Mouse (Mus musculus): Measurements from ENCODE around the gene Gm45785. TPM values are rescaled to one million over a fixed set of nuclear protein-coding genes. Genes with fewer than 3 reads are reported as not detected.

Gene Gm45785
- polyA plus RNA-seq, 1 experiment from 2014 or later = not detected

- H3K4me2 ChIP-seq (ENCODE audit: low read length) = no peak overlapping the region
- no peak overlapping the region for H3K9ac ChIP-seq (ENCODE audit: low read length)
- no peaks in the 10 kb centered on the region for H3K27me3 ChIP-seq (replicated peaks; ENCODE audit: control insufficient read depth, insufficient read depth, low read length)
- H3K4me1 ChIP-seq (ENCODE audit: control insufficient read depth, insufficient read depth, low read length) = no peaks in the 10 kb centered on the region
- no peak overlapping the region for H3K27ac ChIP-seq (ENCODE audit: low read depth, low read length)
- no peak overlapping the region for H3K4me3 ChIP-seq (ENCODE audit: low read depth, low read length)
- peaks cover 69% of the 10 kb centered on the region for H3K36me3 ChIP-seq (ENCODE audit: control insufficient read depth, insufficient read depth, low read length)
- H3K9me3 ChIP-seq (replicated peaks; ENCODE audit: control insufficient read depth, low read length) = no peaks in the 10 kb centered on the region
- 90% methylated on average over 12 of the region's 12 CpGs for whole genome bisulfite sequencing
- no peak for ATAC-seq
- no peak for DNase-seq (ENCODE audit: low spot score)
These were observed 8.6 kb upstream of the Gm45785 start for GRCm38 (mm10) chr7:140864761-140865160.

DNA sequence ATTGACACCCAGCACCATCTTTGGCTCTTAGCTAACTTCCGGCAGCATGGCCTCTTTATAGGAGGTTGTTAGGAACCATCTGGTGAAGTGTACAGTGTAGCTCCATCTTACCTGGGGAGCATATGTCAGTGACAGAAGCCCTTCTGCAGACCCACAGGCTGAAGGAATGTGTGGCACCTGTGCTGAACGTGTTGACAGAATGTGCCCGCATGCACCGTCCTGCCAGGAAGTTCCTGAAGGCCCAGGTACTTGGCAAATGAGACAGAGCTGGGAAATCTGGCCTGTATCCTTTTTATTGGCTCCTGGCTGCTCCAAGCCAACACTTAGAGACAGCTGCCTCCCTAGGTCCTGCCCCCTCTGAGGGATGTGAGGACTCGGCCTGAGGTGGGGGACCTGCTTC, 4.6 kb upstream of the Gm45785 start:
- DNase-seq (ENCODE audit: low spot score) (no peak), ATAC-seq (no peak)
- Histone ChIP-seq H3K4me2 (ENCODE audit: low read length) (no peak overlapping the region), H3K4me3 (ENCODE audit: low read depth, low read length) (no peak overlapping the region), H3K27me3 (replicated peaks; ENCODE audit: control insufficient read depth, insufficient read depth, low read length) (no peaks in the 10 kb centered on the region), H3K27ac (ENCODE audit: low read depth, low read length) (no peak overlapping the region), H3K9ac (ENCODE audit: low read length) (no peak overlapping the region), H3K9me3 (replicated peaks; ENCODE audit: control insufficient read depth, low read length) (no peaks in the 10 kb centered on the region), H3K4me1 (ENCODE audit: control insufficient read depth, insufficient read depth, low read length) (peaks cover 11% of the 10 kb centered on the region), H3K36me3 (ENCODE audit: control insufficient read depth, insufficient read depth, low read length) (peaks cover 70% of the 10 kb centered on the region)
- 90% methylated on average over 5 of the region's 5 CpGs for WGBS

GRCm38 (mm10) chr7:140859997-140860396, 3.9 kb upstream of the Gm45785 start:
- Histone ChIP-seq H3K4me1 (ENCODE audit: control insufficient read depth, insufficient read depth, low read length) (peaks cover 18% of the 10 kb centered on the region), H3K27me3 (replicated peaks; ENCODE audit: control insufficient read depth, insufficient read depth, low read length) (no peaks in the 10 kb centered on the region), H3K4me2 (ENCODE audit: low read length) (no peak overlapping the region), H3K9me3 (replicated peaks; ENCODE audit: control insufficient read depth, low read length) (no peaks in the 10 kb centered on the region), H3K36me3 (ENCODE audit: control insufficient read depth, insufficient read depth, low read length) (peaks cover 65% of the 10 kb centered on the region), H3K27ac (ENCODE audit: low read depth, low read length) (no peak overlapping the region), H3K9ac (ENCODE audit: low read length) (no peak overlapping the region), H3K4me3 (ENCODE audit: low read depth, low read length) (no peak overlapping the region)
- ATAC-seq = no peak
- WGBS = 80% methylated on average over 6 of the region's 6 CpGs
- DNase-seq (ENCODE audit: low spot score) = no peak

GRCm38 (mm10) chr7:140858746-140859145, 2.6 kb upstream of the Gm45785 start:
- Histone ChIP-seq H3K4me3 (ENCODE audit: low read depth, low read length) (0 out of 2 replicates have a peak overlapping the region, but pooled peaks have one; percentile 78), H3K9ac (ENCODE audit: low read length) (peak overlapping the region; percentile 96), H3K4me2 (ENCODE audit: low read length) (peak overlapping the region; percentile 98), H3K36me3 (ENCODE audit: control insufficient read depth, insufficient read depth, low read length) (peaks cover 62% of the 10 kb centered on the region), H3K9me3 (replicated peaks; ENCODE audit: control insufficient read depth, low read length) (no peaks in the 10 kb centered on the region), H3K27ac (ENCODE audit: low read depth, low read length) (no peak overlapping the region), H3K4me1 (ENCODE audit: control insufficient read depth, insufficient read depth, low read length) (peaks cover 18% of the 10 kb centered on the region), H3K27me3 (replicated peaks; ENCODE audit: control insufficient read depth, insufficient read depth, low read length) (no peaks in the 10 kb centered on the region)
- no peak for DNase-seq (ENCODE audit: low spot score)
- ATAC-seq = no peak
- WGBS = 95% methylated on average over 8 of the region's 8 CpGs

DNA sequence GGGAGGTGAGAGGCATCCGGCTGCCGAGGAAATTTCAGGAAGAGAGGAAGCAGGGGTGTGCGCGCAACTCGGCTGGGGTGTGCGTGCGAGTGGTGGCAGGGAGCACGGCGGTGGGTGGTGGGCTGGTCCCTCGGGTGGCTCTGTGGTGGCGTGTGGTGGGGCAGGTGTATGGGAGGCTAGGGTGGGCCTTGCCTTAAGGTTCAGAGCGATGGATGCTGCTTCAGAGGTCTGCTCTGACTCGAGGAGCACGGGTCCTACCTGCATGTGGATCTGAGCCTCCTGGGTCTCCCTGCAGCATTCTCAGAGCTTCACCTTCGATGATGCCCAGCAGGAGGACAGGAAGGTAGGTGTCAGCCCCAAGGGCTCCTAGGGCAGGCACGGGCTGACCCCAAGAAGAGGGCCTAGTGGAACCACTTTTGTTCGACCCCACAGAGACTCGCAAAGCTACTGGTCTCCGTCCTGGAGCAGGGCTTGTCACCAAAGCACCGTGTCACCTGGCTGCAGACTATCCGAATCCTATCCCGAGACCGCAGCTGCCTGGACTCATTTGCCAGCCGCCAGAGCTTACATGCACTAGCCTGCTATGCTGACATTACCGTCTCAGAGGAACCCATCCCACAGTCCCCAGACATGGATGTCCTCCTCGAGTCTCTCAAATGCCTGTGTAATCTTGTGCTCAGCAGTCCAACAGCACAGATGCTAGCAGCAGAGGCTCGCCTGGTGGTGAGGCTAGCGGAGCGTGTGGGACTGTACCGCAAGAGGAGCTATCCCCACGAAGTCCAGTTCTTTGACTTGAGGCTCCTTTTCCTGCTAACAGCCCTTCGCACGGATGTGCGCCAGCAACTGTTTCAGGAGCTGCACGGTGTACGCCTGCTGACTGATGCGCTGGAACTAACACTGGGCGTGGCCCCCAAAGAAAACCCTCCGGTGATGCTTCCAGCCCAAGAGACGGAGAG, 1.7 kb upstream of the Gm45785 start, which contains the start of gene Bet1l:
Gene Bet1l, minus strand, starts transcription at position 28 of the 956 bp plus-strand sequence.
- H3K4me1 ChIP-seq (ENCODE audit: control insufficient read depth, insufficient read depth, low read length) = peaks cover 18% of the 10 kb centered on the region
- peak; percentile 25 for ATAC-seq
- 37% methylated on average over 40 of the region's 40 CpGs for WGBS
- peaks cover 62% of the 10 kb centered on the region for H3K36me3 ChIP-seq (ENCODE audit: control insufficient read depth, insufficient read depth, low read length)
- H3K4me3 ChIP-seq (ENCODE audit: low read depth, low read length) = peak within 1 kb of the TSS; percentile 78
- H3K4me2 ChIP-seq (ENCODE audit: low read length) = peak within 1 kb of the TSS; percentile 98
- H3K27ac ChIP-seq (ENCODE audit: low read depth, low read length) = peak within 1 kb of the TSS; percentile 88
- no peaks in the 10 kb centered on the region for H3K27me3 ChIP-seq (replicated peaks; ENCODE audit: control insufficient read depth, insufficient read depth, low read length)
- H3K9me3 ChIP-seq (replicated peaks; ENCODE audit: control insufficient read depth, low read length) = no peaks in the 10 kb centered on the region
- peak within 1 kb of the TSS; percentile 96 for H3K9ac ChIP-seq (ENCODE audit: low read length)
- no peak for DNase-seq (ENCODE audit: low spot score)

DNA sequence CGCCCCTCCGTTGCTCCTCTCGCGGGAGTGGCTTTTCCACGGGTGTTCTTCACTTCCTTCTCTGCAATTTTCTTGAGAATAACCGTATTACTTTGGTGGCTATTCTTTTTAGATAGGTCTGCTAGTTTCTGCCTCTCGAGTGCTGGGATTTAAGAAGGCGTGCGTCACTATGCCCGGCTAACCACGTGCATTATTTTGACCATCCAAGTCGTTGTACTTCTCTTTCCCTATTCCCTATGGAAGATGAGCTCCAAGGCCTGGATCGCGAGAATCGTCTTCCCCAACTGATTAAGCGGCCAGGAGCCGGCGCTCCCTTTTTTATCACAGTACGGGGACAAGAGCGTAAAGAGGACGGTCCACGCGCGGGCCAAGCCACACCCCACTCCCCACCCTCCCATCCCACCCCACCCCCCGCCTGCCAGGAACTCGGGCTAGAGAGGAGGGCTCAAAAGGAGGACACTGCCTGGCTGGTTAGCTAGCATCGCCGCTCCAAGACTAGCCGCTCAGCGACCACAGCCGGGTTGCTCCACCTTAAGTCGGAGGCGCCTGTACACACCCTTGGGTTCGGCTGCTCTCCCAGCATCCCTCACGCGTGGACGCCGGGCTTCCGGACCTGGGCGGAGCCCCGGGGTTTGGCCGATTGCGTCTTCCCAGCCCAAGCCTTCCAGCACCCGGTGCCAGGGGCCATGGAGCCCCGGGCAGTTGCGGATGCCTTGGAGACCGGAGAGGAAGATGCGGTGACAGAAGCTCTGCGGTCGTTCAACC, 836 bp upstream of the Gm45785 start, which contains the start of gene Ric8a:
Gene Ric8a, plus strand, starts transcription at position 173 of the 765 bp plus-strand sequence.
- peak; percentile 83 for ATAC-seq
- Histone ChIP-seq H3K9me3 (replicated peaks; ENCODE audit: control insufficient read depth, low read length) (no peaks in the 10 kb centered on the region), H3K9ac (ENCODE audit: low read length) (peak within 1 kb of the TSS; percentile 96), H3K27me3 (replicated peaks; ENCODE audit: control insufficient read depth, insufficient read depth, low read length) (no peaks in the 10 kb centered on the region), H3K36me3 (ENCODE audit: control insufficient read depth, insufficient read depth, low read length) (peaks cover 62% of the 10 kb centered on the region), H3K4me1 (ENCODE audit: control insufficient read depth, insufficient read depth, low read length) (peaks cover 18% of the 10 kb centered on the region), H3K27ac (ENCODE audit: low read depth, low read length) (peak within 1 kb of the TSS; percentile 88), H3K4me2 (ENCODE audit: low read length) (peak within 1 kb of the TSS; percentile 98), H3K4me3 (ENCODE audit: low read depth, low read length) (peak within 1 kb of the TSS; percentile 78)
- DNase-seq (ENCODE audit: low spot score) = peak; percentile 80
- WGBS = under 1% methylated on average over 50 of the region's 50 CpGs

DNA sequence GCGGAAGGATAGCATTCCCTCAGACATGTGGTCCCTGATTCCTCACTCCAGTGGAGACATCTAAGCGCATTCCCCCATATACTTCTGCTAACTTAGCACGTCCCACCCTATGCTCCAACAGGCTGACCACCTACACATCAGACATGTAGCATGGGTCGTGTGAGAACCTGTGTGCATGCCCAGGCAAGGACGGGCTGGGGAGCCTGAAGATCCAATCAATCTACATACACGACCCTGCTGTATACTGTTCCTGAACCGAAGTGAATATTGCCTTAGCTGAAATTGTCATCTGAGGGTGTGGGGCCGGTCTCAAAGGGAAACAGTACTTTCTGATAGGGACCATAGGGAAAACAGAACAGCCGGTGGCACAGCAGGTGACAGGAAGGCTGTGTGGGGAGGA, 950 bp downstream of the Gm45785 start:
- no peak for ATAC-seq
- peak overlapping the region; percentile 78 for H3K4me3 ChIP-seq (ENCODE audit: low read depth, low read length)
- peaks cover 54% of the 10 kb centered on the region for H3K36me3 ChIP-seq (ENCODE audit: control insufficient read depth, insufficient read depth, low read length)
- 88% methylated on average over 9 of the region's 9 CpGs for WGBS
- H3K27ac ChIP-seq (ENCODE audit: low read depth, low read length) = no peak overlapping the region
- no peaks in the 10 kb centered on the region for H3K9me3 ChIP-seq (replicated peaks; ENCODE audit: control insufficient read depth, low read length)
- no peak for DNase-seq (ENCODE audit: low spot score)
- no peaks in the 10 kb centered on the region for H3K27me3 ChIP-seq (replicated peaks; ENCODE audit: control insufficient read depth, insufficient read depth, low read length)
- H3K4me1 ChIP-seq (ENCODE audit: control insufficient read depth, insufficient read depth, low read length) = peaks cover 18% of the 10 kb centered on the region
- H3K9ac ChIP-seq (ENCODE audit: low read length) = peak overlapping the region; percentile 96
- H3K4me2 ChIP-seq (ENCODE audit: low read length) = peak overlapping the region; percentile 98

- Histone ChIP-seq H3K4me2 (ENCODE audit: low read length) (0 out of 2 replicates have a peak overlapping the region, but pooled peaks have one; percentile 98), H3K9me3 (replicated peaks; ENCODE audit: control insufficient read depth, low read length) (no peaks in the 10 kb centered on the region), H3K9ac (ENCODE audit: low read length) (no peak overlapping the region), H3K4me3 (ENCODE audit: low read depth, low read length) (no peak overlapping the region), H3K27me3 (replicated peaks; ENCODE audit: control insufficient read depth, insufficient read depth, low read length) (no peaks in the 10 kb centered on the region), H3K4me1 (ENCODE audit: control insufficient read depth, insufficient read depth, low read length) (peaks cover 18% of the 10 kb centered on the region), H3K27ac (ENCODE audit: low read depth, low read length) (no peak overlapping the region), H3K36me3 (ENCODE audit: control insufficient read depth, insufficient read depth, low read length) (peaks cover 47% of the 10 kb centered on the region)
- DNase-seq (ENCODE audit: low spot score) (no peak), ATAC-seq (no peak)
- 92% methylated on average over 18 of the region's 18 CpGs for WGBS
These were observed 1.6 kb downstream of the Gm45785 start for GRCm38 (mm10) chr7:140854483-140854882.

Data from forebrain, embryonic 14.5 days (tissue).